Mouse (Mus musculus): ENCODE measurements around the gene Cdc42.

The Cdc42 gene

DNA sequence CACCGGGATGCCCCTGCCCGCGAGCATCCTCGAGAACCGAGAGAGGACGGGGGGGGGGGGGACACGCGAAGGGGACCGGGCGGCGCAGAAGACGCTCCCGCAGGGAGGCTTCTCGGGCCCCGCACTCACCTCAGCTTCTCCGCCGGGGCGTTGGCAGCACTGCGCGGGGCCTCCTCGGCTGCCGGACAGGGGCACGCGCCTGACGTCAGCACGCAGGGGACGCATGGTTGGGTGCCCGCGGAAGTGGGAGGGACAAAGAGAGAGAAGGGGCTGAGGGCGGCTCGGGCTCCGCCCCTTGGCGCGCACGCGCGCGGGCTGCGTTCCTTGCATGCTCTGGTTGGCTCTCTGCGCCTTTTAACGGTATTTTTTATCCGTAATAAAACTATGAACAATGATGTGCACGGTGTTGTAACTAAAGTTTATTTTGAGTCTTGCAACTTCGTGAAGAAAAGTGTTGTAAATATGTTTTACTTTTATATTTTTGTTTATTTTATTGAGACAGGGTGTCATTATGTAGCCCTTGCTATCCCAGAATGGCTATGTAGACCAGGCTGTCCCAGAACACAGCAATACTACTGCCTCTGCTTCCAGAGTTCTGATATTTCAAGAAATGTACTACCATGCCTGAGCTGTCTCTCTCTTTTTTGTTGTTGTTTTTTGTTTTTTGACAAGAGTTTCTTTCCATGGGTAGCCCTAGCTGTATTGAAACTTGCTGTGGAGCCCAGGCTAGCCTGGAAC is at the start of gene Cdc42:
Cdc42 (minus strand) TSS at position 204 of the 738 bp plus-strand sequence.
- peak; percentile 61 for DNase-seq (ENCODE audit: extremely low read depth, low read depth, low spot score)

DNA sequence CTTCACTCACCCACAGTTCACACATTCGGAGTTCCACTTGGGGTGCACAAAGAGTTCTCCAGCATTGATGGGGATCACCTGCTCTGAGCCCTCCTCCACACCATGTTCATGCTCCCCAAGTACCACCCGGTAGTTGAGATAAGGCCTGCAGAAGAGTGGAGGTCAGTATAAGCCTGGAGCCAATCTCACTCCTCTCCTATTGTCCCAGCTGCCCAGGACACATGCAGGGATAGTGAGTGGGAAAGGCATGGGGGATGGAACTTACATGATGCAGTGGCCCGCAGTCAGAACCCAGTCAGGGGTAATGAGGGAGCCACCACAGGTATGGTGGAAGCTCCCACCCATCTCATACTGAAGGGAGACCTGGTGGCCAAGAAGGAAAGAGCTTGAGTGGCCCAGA is 48.1 kb upstream of the Cdc42 start:
- DNase-seq (ENCODE audit: extremely low read depth, low read depth, low spot score): no peak

DNA sequence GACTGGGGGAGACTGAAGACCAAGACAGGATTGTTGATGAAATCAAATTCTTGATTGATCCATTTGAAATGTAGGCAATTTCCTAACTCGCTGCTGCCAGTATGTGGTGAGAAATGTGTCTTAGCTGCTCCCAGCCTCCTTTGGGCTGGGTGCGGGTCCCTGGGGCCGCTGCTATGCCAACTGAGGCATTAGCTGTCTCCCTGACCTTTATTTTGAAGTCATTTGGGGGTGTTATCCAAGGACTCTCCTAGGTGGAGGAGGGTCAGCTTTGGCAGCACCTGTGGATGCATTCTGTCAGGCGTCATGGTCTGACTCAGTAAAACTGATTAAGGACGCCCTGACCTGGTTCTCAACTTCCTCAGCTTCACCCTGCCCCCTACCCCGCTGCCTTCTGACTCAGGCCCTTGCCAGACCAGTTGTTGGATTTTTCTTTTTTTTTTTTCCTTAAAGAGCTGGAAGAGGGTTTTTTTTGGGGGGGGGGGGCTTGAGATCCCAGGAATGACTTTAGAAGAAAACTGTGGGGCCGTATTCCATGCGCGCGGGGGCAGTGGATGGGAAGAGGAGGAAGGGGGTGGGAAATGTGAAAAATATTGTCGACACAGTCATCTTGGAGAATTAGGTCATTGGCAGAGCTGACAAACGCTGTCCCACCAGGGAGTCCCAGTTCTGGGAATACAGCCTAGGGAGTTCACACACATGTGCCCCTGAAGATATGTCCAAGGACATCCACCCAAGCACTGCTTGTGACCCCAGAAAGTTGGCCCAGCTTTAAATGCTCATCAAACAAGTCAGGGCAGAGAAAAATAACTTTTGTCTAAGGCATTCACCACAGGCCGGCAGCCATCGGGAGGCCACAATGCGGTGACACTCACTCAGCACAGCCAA is 39.4 kb upstream of the Cdc42 start:
- no peak for DNase-seq (ENCODE audit: extremely low read depth, low read depth, low spot score)

DNA sequence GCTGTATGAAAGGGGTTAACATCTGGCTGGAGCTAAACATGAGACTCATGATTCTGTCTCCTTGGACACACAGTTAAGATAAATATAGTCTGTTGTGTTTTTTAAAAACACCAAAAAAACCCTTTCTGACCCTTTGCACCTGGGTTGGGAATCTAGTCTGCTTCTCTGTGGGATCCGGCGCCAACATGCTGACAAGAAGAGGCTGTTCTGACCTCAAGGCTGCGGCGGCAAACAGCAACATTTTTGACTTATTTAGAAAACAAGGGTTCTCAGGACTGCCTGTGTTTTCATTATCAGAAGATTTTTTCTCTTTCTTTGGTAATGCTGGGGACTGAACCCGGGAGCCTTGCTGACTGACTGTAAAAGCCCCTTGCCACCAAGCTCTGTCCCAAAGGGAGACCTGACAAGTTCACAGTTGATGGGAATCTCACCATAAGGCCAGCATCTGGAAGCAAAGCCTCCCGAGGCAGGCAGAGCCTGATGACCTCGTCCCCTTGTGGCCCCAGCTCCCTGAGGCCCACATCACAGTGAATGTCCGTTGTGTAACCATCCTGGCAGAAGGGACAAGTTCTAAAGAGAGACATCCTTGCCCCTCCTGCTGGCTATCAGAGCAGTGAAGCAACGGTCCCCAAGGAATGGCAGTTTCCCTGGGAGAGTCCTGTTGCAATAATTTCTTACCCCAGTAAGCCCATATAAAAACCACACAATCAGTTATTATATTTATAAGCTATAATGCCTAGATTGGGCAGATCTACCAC is 36.0 kb upstream of the Cdc42 start:
- DNase-seq (ENCODE audit: extremely low read depth, low read depth, low spot score): no peak

DNA sequence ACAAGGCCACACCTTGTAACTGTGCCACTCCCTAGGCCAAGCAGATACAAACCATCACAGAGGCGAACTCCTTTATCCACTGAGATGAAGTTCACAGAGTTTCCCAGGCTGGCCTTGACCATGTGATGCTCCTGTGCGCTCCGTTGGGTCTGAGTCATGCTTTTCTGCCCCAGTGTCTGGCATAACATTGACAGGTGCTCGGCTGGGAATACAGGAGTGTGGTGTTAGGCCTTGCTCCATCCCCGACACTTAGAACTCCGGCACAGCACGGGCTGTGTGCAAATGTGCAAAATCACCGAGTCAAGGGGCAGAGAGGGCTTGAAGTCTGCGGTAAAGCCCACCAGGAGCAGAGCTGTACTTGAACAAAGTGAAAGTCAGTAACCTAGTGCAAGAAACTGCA is 35.4 kb upstream of the Cdc42 start:
- DNase-seq (ENCODE audit: extremely low read depth, low read depth, low spot score): no peak

DNA sequence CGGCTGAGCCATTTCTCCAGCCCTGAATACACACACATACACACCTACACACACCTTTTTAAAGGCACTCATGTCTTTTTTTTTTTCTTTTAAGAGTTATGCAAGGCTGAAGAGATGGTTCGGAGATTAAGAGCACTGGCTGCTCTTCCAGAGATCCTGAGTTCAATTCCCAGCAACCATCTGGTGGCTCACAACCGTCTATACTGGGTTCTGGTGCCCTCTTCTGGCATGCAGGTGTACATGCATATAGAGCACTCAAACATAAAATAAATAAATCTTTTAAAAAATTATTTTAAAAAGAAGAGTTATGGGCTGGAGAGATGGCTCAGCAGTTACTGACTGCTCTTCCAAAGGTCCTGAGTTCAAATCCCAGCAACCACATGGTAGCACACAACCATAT is 33.8 kb upstream of the Cdc42 start:
- no peak for DNase-seq (ENCODE audit: extremely low read depth, low read depth, low spot score)

DNA sequence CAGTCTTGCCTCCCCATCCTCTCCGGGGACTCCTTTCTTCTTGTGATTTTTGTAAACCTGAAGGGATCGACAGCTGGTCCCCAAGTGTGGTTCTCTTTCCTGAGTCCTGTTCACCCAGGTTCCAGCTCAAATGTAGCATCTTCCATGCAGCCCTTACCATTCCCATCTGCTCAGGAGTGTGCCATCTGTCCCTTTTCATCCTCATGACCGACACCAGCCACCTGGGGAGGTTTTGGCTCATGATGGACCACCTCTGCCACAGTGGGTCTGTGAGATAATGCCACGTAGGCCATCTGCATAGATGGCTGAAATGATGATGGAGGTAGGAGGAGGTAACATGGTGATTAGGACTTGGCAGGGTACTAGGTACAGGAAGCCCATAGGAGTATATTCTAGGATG is 32.7 kb upstream of the Cdc42 start:
- no peak for DNase-seq (ENCODE audit: extremely low read depth, low read depth, low spot score)

DNA sequence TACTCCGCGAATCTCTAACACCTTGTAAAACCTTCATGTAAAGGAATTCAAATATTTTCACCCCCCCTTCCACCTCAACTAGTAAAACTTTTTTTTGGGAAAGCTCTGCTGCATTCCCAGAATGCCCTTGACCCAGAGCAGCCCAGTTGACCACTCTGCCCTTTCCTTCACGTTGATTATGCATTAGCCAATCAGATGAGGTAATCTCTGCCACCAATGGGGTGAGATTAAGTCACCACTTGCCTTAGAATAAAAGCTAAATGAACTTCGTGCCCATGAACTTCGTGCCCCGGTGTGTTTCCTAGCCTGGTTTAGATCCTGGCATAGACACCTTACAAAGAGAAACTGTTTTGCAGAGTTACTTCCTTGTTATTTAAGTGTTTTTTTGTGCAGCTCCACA is 31.5 kb upstream of the Cdc42 start:
- DNase-seq (ENCODE audit: extremely low read depth, low read depth, low spot score): no peak

DNA sequence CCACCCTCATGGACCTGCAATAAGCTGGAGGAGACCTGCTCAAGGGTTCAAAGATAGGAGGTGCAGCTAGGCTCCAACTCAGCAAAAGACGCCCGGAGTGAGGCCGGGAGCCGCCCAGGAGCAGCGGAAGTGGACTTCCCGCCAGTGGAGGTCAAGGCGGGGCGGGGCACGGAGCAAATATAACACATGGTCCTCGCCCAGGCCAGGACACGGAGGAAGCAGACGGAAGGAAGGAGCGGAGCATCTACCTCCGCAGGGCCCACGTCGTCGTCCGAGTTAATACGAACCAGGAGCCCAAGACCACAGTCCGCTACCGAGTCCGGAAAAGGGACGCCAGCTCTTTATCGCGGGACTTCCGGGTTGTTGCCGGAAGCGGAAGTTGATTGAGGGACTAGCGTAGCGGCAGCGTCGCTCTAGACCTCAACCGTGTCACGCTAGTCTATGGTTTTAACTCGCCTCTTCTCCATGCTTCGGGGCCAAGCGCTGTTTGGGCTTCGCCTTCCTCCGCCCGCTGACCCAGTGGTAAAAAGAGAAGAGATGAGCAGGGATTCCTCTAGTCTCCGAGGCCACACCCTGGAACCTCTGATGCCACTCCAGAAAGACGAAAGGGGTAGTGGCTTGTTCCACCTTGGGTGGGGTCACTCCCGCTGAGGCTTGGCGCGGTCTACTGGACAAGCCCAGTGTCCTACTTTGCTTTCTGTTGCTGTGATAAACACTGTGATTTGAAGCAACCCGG is 30.7 kb upstream of the Cdc42 start:
- peak; percentile 66 for DNase-seq (ENCODE audit: extremely low read depth, low read depth, low spot score)

DNA sequence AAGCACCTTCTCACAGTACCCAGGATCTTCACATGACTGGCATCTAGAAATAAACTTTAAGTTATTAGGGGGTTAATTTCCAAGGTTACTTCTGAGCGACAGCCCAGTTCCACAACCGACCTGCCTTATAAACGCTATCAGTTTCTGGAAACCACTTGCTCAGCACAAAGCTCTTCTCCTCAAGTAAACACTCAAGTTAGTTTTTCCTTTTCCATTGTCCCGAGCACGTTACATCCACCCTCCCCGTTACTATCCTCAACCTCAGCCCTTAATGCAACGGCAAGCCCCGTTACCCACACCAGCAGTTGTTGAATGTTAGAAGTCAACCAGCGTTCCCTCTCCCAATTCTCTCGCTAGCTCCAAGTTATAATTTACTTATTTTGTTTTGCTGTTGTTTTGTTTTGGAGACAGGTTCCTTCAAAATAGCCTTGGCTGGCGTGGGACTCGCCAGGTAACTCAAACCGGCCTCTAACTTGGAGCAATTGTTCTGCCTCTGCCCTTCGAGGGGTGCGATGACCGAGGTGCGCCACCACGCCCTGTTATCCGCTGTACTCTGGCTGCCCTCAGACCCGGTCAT is 30.1 kb upstream of the Cdc42 start:
- no peak for DNase-seq (ENCODE audit: extremely low read depth, low read depth, low spot score)

DNA sequence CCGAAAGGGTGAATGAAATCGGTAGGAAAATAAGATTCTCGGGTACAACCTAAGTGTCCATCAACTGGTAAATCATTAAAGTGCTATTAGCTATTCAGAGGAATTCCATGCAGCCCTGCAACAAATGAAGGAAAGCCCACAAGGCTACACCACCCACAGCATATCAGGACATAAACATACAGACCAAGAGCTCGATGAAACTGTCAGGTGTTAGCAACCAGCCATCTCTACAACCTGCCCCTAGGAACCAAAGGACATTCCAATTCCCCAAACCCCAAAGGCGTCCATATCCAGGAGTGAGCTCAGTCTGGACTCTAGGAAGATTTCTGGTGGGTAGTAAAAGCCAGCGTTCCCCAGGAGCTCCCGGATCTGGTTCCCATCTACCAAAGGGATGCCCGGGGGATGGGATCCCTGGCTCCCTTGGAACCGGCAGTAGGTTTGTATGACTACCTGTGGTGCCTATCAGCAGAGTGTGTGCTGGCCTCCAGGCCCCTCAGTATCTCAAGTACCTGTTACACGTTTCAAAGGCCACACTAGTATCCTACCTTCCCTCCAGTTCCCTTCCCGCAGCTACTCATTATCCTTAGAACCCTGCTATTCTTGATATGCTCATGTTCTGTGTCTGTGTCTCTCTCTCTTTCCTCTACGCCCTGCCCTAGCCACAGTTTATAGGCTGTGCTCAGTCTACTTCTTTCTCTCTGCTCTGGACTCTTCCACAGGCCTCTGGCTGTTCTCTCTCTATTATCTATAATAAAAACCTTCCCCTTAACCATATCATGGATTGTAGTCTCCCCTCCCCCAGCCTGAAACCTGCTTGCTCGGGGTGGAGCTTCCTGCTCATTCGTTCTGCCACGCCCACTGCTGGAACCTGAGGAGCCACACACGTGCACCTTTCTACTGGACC is 23.4 kb upstream of the Cdc42 start:
- no peak for DNase-seq (ENCODE audit: extremely low read depth, low read depth, low spot score)

DNA sequence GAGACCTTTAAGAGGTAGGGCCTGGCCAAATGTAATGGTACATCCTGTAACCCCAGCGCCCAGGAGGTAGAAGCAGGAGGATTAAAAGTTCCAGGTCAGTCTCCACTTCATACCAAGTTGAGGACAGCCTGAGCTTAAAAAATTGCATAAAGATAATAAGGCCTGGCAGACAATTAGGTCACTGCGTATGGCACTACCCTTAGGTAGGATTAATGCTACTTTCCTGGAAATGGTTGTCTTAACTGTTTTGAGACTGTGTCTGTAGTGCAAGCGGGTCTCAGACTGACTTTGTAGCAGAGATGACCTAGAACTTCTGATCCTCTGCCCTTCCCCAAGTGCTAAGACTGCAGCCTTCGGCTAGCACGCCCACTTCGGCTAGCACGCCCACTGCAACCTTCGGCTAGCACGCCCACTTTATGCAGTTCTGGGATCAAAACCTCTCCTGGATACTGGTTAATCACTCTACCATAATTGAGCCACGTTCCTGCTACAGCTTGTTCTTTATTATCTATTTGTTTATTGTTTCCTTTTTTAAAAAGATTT is 22.3 kb upstream of the Cdc42 start:
- DNase-seq (ENCODE audit: extremely low read depth, low read depth, low spot score): peak; percentile 90

DNA sequence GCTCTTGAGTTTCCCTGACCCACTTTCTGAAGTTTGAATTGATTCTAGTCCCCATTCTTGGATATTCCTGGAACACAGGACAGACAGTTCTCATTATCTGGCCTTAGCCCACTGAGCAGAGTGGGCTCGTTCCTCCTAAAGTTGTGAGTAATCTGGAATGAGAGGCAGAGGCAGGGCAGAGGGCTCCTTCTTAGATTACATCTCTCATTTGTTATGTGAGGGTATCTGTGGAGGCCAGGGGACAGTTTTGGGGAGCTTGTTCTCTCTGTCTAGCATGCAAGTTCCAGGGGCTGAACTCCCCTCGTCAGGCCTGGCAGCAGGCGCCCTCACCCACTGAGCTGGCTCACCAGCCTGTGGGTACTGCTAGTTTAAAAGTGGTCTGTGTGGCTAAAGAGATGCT is 21.6 kb upstream of the Cdc42 start:
- DNase-seq (ENCODE audit: extremely low read depth, low read depth, low spot score): no peak

DNA sequence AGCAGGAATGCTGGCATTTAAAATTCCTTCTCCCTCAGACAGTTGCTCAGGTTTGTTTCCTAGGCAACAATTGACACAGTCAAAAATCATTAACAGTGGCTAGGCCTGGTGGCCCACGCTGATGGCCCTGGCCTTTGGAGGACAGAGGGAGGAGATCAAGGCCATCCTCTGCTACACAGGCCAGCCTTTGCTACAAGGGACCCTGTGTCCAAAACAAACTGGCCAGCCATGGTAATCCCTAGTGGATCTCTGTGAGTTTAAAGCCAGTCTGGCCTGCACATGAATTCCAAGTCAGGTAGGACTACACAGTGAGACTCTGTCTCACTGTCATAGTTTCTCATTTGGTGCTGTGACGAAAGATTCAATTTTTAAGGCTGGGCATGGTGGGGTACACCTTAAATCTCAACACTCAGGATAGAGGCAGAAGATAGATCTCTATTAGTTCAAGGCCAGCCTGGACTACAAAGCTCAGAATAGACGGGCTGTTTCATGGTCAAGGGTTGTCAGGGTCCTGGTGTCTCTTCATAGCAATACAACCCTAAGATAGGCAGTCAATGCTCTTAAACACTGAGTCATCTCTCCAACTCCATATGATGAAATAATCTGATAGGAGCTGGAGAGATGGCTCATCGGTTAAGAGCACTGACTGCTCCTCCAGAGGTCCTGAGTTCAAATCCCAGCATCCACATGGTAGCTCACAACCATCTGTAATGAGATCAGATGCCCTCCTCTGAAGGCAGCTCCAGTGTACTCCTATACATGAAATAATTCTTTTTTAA is 20.2 kb upstream of the Cdc42 start:
- no peak for DNase-seq (ENCODE audit: extremely low read depth, low read depth, low spot score)

DNA sequence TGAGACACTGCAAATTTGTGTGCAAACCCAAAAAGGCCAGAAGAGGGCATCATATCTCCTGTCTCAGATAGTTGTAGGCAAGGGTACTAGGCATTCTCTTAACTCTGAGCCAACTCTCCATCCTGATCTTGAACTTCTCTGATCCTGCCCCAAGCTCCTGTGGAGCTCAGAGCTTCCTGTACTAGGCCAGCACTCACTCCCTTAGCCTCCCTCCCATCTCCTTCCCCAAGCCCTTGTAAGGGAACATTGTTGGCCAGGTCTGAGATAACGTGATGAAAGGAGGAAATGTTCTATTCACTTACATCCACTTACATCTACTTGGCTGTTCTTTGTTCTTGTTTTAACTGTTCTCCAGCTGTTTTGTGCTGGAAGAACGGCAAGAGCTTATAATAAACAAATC is 19.3 kb upstream of the Cdc42 start:
- no peak for DNase-seq (ENCODE audit: extremely low read depth, low read depth, low spot score)

DNA sequence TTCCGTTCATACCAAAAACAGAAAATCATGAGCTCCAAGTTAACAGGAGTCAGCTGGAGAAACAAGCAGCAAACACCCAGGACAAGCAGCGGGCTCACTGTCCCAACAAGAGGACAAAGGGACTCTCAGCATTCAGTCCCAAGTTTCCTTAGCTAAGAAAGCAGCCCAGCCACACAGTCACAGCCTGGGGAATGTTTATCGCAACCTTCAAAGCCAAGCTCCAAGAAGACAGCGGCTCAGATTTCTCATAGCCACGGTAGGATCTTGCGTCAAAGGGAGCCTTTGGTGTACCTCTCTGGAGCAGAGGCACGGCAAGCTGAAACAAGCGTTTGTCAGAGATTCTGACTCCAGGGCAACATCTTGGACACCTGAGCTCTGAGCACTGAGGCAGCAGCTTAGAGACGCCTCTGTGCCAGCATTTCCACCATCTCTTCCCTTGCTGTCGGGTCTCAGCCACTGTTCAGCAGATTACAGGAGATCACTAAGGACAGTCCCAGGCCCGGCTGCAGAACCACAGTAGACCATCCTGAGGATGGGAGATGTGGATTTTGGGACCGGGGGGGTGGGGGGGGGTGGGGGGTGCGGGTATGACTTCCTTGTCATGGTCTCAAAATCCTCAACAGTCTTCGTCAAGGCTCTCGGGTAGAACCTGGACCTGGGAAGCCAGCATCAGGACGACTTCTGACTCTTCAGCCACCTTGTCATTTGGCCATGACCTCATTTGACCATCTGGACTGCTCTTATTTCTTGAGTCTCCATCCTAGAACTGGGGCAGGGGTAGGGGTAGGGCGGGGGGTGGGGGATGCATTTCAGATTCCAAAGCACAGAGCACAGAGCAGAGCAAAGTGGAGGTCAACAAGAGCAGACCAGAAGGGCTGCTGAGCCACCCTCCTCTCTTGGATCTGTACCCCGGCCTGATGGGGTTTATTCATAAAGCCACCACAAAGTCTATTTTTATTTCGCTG is 18.1 kb upstream of the Cdc42 start:
- DNase-seq (ENCODE audit: extremely low read depth, low read depth, low spot score): peak; percentile 68

DNA sequence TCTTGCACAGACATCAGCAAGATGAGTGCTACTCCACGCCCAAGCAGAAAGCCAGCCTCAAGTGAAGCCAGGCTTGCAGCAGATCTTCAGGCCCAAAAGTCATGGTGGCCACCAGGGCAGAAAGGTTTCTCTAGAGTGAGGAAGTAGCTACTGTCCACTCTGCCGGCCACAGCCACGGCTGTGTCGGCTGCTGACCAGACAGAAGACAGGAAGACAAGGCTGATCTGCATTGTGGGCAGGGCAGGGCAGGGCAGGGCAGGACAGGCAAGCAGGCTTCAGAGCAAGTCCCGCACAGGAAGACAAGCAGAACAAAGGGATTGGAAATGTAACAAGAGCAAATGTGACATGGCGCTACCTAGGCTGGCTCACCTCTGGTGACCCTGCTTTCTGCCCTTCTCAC is 16.2 kb upstream of the Cdc42 start:
- no peak for DNase-seq (ENCODE audit: extremely low read depth, low read depth, low spot score)
